Mouse (Mus musculus) cortical plate, adult 2 months (tissue): ENCODE measurements around the gene Selenov.

Source experiments
- CTCF ChIP-seq: fragments of 200-500 bp; IDR thresholded peaks from 2 replicates; pipeline ENCODE4 v1.5.1; 2011; ENCODE audit warnings: mild to moderate bottlenecking, control low read depth, low read length; ENCODE audit not compliant: insufficient read depth; ENCODE audit errors: extremely low read depth
- POLR2A ChIP-seq: fragments of 200-500 bp; IDR thresholded peaks from 2 replicates; pipeline ENCODE4 v1.6.1; 2011; ENCODE audit warnings: mild to moderate bottlenecking, low read length, control low read depth; ENCODE audit not compliant: insufficient read depth; ENCODE audit errors: extremely low read depth

- TF ChIP-seq POLR2A (no peak), CTCF (no peak)
Measured at GRCm38 (mm10) chr7:28305641-28306040, 14.7 kb upstream of the Selenov start.
